Mouse (Mus musculus) midbrain, embryonic 16.5 days (tissue): ENCODE results near the gene Cd81. TPM values are rescaled to one million over a fixed set of nuclear protein-coding genes. Genes with fewer than 3 reads are reported as not detected.

Experiments
- ATAC-seq: fragments of 200-750 bp; cut with Nextera tagmentation; 2 replicates; pipeline ENCODE4 v1.8.0; 2017; ENCODE audit warnings: moderate TSS enrichment
- H3K27ac ChIP-seq: fragments of 300-500 bp; sonication (generic); 2 replicates; pipeline ENCODE4 v1.5.1; 2014; ENCODE audit warnings: mild to moderate bottlenecking, low read length, mixed read lengths
- H3K27me3 ChIP-seq: fragments of 300-500 bp; sonication (generic); 2 replicates; pipeline ENCODE4 v1.6.1; 2014; ENCODE audit warnings: low read depth, low read length, mixed read lengths; ENCODE audit not compliant: control insufficient read depth, insufficient read depth
- H3K36me3 ChIP-seq: fragments of 300-500 bp; sonication (generic); 2 replicates; pipeline ENCODE4 v1.6.1; 2014; ENCODE audit warnings: mild to moderate bottlenecking, low read length, moderate library complexity, mixed read lengths; ENCODE audit not compliant: control insufficient read depth, insufficient read depth
- H3K4me1 ChIP-seq: fragments of 300-500 bp; sonication (generic); 2 replicates; pipeline ENCODE4 v1.6.1; 2014; ENCODE audit warnings: mild to moderate bottlenecking, low read length, mixed read lengths; ENCODE audit not compliant: control insufficient read depth, insufficient read depth
- H3K4me2 ChIP-seq: fragments of 300-500 bp; sonication (generic); 2 replicates; pipeline ENCODE4 v1.6.1; 2014; ENCODE audit warnings: mild to moderate bottlenecking, low read length, mixed read lengths
- H3K4me3 ChIP-seq: fragments of 300-500 bp; sonication (generic); 2 replicates; pipeline ENCODE4 v1.5.1; 2014; ENCODE audit warnings: low read depth, mild to moderate bottlenecking, low read length, moderate library complexity, mixed read lengths
- H3K9ac ChIP-seq: fragments of 300-500 bp; sonication (generic); 2 replicates; pipeline ENCODE4 v1.6.1; 2014; ENCODE audit warnings: low read depth, low read length, mixed read lengths
- H3K9me3 ChIP-seq: fragments of 300-500 bp; sonication (generic); replicated peaks from 2 replicates; pipeline ENCODE4 v1.6.1; 2014; ENCODE audit warnings: mild to moderate bottlenecking, low read length, mixed read lengths; ENCODE audit not compliant: control insufficient read depth, poor library complexity, severe bottlenecking
- WGBS: fragments of 180-500 bp; shearing (Covaris S2); extraction: QIAGEN DNeasy Blood & Tissue Kit; methylation state at CpG from one replicate; pipeline ENCODE4 v1.1.7; 2014; 5-methylcytosine and 5-hydroxymethylcytosine counted together
- polyA plus RNA-seq: library from polyadenylated mRNA; unstranded; fragments of >200 nt; fragmentation: Nextera tagmentation; extraction: Ambion mirVana; gene quantifications from 2 replicates; pipeline ENCODE4 v1.2.1, GENCODE M21; 2015

The Cd81 gene
- polyA plus RNA-seq, 1 experiment from 2014 or later = 411 TPM

- Histone ChIP-seq H3K27me3 (no peaks in the 10 kb centered on the region), H3K4me2 (peak overlapping the region; percentile 99), H3K27ac (no peak overlapping the region), H3K4me3 (peak overlapping the region; percentile 84), H3K4me1 (peaks cover 20% of the 10 kb centered on the region), H3K36me3 (peaks cover 21% of the 10 kb centered on the region), H3K9ac (peak overlapping the region; percentile 93), H3K9me3 (no peaks in the 10 kb centered on the region)
- 89% methylated on average over 10 of the region's 10 CpGs for WGBS
- no peak for ATAC-seq
Observed at GRCm38 (mm10) chr7:143070506-143071070, 18.0 kb downstream of the Cd81 start.

GRCm38 (mm10) chr7:143072605-143073004 is 20.1 kb downstream of the Cd81 start:
- no peak overlapping the region for H3K4me2 ChIP-seq
- WGBS = 87% methylated on average over 5 of the region's 5 CpGs
- H3K27me3 ChIP-seq = no peaks in the 10 kb centered on the region
- ATAC-seq = no peak
- no peak overlapping the region for H3K9ac ChIP-seq
- H3K36me3 ChIP-seq = peaks cover 3% of the 10 kb centered on the region; the same call in 1 of the 2 replicates
- peaks cover 20% of the 10 kb centered on the region for H3K4me1 ChIP-seq
- no peaks in the 10 kb centered on the region for H3K9me3 ChIP-seq
- H3K4me3 ChIP-seq = no peak overlapping the region
- no peak overlapping the region for H3K27ac ChIP-seq

- H3K4me3 ChIP-seq = no peak overlapping the region
- H3K27me3 ChIP-seq = no peaks in the 10 kb centered on the region
- ATAC-seq = no peak
- H3K4me2 ChIP-seq = no peak overlapping the region
- no peaks in the 10 kb centered on the region for H3K36me3 ChIP-seq
- 73% methylated on average over 1 of the region's 1 CpGs for WGBS
- peaks cover 16% of the 10 kb centered on the region for H3K4me1 ChIP-seq
- H3K9ac ChIP-seq = no peak overlapping the region
- no peaks in the 10 kb centered on the region for H3K9me3 ChIP-seq
- no peak overlapping the region for H3K27ac ChIP-seq
Observed at GRCm38 (mm10) chr7:143073086-143073485, 20.5 kb downstream of the Cd81 start.

- Histone ChIP-seq H3K27me3 (no peaks in the 10 kb centered on the region), H3K4me1 (peaks cover 6% of the 10 kb centered on the region), H3K27ac (no peak overlapping the region), H3K4me3 (no peak overlapping the region), H3K9me3 (no peaks in the 10 kb centered on the region), H3K36me3 (no peaks in the 10 kb centered on the region), H3K4me2 (no peak overlapping the region), H3K9ac (no peak overlapping the region)
- WGBS = 80% methylated on average over 5 of the region's 5 CpGs
- no peak for ATAC-seq
Observed at GRCm38 (mm10) chr7:143075394-143075793, 22.9 kb downstream of the Cd81 start.

- Histone ChIP-seq H3K4me2 (no peak overlapping the region), H3K4me3 (no peak overlapping the region), H3K4me1 (no peaks in the 10 kb centered on the region), H3K36me3 (no peaks in the 10 kb centered on the region), H3K9me3 (no peaks in the 10 kb centered on the region), H3K9ac (no peak overlapping the region), H3K27me3 (no peaks in the 10 kb centered on the region), H3K27ac (no peak overlapping the region)
- no peak for ATAC-seq
- 95% methylated on average over 2 of the region's 2 CpGs for WGBS
Observed at GRCm38 (mm10) chr7:143077351-143077750, 24.8 kb downstream of the Cd81 start.

- Histone ChIP-seq H3K27me3 (no peaks in the 10 kb centered on the region), H3K9ac (no peak overlapping the region), H3K4me2 (no peak overlapping the region), H3K9me3 (no peaks in the 10 kb centered on the region), H3K36me3 (no peaks in the 10 kb centered on the region), H3K4me1 (no peaks in the 10 kb centered on the region; the same call in 1 of the 2 replicates), H3K4me3 (no peak overlapping the region), H3K27ac (no peak overlapping the region)
- no peak for ATAC-seq
- WGBS = 73% methylated on average over 6 of the region's 6 CpGs
Observed at GRCm38 (mm10) chr7:143082024-143082423, 29.5 kb downstream of the Cd81 start.

GRCm38 (mm10) chr7:143083708-143084107 is 31.2 kb downstream of the Cd81 start:
- Histone ChIP-seq H3K4me2 (no peak overlapping the region), H3K4me3 (no peak overlapping the region), H3K27me3 (no peaks in the 10 kb centered on the region), H3K9me3 (no peaks in the 10 kb centered on the region), H3K9ac (no peak overlapping the region), H3K36me3 (no peaks in the 10 kb centered on the region), H3K4me1 (no peaks in the 10 kb centered on the region; the same call in 1 of the 2 replicates), H3K27ac (no peak overlapping the region)
- WGBS = 72% methylated on average over 2 of the region's 2 CpGs
- ATAC-seq = no peak

GRCm38 (mm10) chr7:143086366-143086765 is 33.8 kb downstream of the Cd81 start:
- no peak for ATAC-seq
- Histone ChIP-seq H3K4me1 (no peaks in the 10 kb centered on the region; the same call in 1 of the 2 replicates), H3K4me3 (no peak overlapping the region), H3K36me3 (no peaks in the 10 kb centered on the region), H3K9me3 (no peaks in the 10 kb centered on the region), H3K27me3 (no peaks in the 10 kb centered on the region), H3K4me2 (no peak overlapping the region), H3K27ac (no peak overlapping the region), H3K9ac (no peak overlapping the region)
- 60% methylated on average over 2 of the region's 2 CpGs for WGBS

GRCm38 (mm10) chr7:143087070-143087579 is 34.6 kb downstream of the Cd81 start:
- H3K27ac ChIP-seq = no peak overlapping the region
- 38% methylated on average over 4 of the region's 4 CpGs for WGBS
- H3K9ac ChIP-seq = no peak overlapping the region
- H3K4me1 ChIP-seq = no peaks in the 10 kb centered on the region; the same call in 1 of the 2 replicates
- no peak overlapping the region for H3K4me3 ChIP-seq
- no peak for ATAC-seq
- no peaks in the 10 kb centered on the region for H3K9me3 ChIP-seq
- no peaks in the 10 kb centered on the region for H3K27me3 ChIP-seq
- H3K36me3 ChIP-seq = no peaks in the 10 kb centered on the region
- no peak overlapping the region for H3K4me2 ChIP-seq
